Mouse (Mus musculus) cerebellum, postnatal 4 days (tissue): ENCODE results near the gene Vrk3.
A peak's percentile ranks its signal among the peaks of the same experiment; 100 is the strongest.
"Not testable (repeated sequence)": the region's sequence is repeated elsewhere in the genome, so short reads cannot be mapped to it uniquely, and the experiment has no call there.

Source experiments
- DNase-seq, 2 experiments: peaks; one replicate each; pipeline ENCODE4 v3.0.0; 2022; ENCODE audit warnings: low spot score in 2 of 2, mixed read lengths in 1 of 2

The Vrk3 gene

GRCm38 (mm10) chr7:44748101-44749044 is at the start of gene Vrk3:
Gene Vrk3 (plus strand): TSS chr7:44748413.
- DNase-seq: peak; percentile 80 to 92

- DNase-seq: peak in 1 of 2 experiments; percentile 33
Measured at GRCm38 (mm10) chr7:44701921-44702320, 46.3 kb upstream of the Vrk3 start.

- no peak for DNase-seq
Measured at GRCm38 (mm10) chr7:44702985-44703384, 45.2 kb upstream of the Vrk3 start.

GRCm38 (mm10) chr7:44704363-44704762 is 43.9 kb upstream of the Vrk3 start:
- DNase-seq: peak; percentile 39 to 62

GRCm38 (mm10) chr7:44705086-44705485 is 43.1 kb upstream of the Vrk3 start:
- DNase-seq: no peak

GRCm38 (mm10) chr7:44706322-44706721 is 41.9 kb upstream of the Vrk3 start:
- no peak for DNase-seq

GRCm38 (mm10) chr7:44707169-44707675 is 41.0 kb upstream of the Vrk3 start:
- DNase-seq: no peak

GRCm38 (mm10) chr7:44708093-44708492 is 40.1 kb upstream of the Vrk3 start:
- not testable (repeated sequence) for DNase-seq

- no peak for DNase-seq
Measured at GRCm38 (mm10) chr7:44708574-44708973, 39.6 kb upstream of the Vrk3 start, which contains the start of gene Izumo2. Gene Izumo2 (plus strand): TSS chr7:44708742.

GRCm38 (mm10) chr7:44709881-44710280 is 38.3 kb upstream of the Vrk3 start:
- no peak for DNase-seq

GRCm38 (mm10) chr7:44722058-44722457 is 26.2 kb upstream of the Vrk3 start:
- DNase-seq: no peak

- no peak for DNase-seq
Measured at GRCm38 (mm10) chr7:44724316-44724715, 23.9 kb upstream of the Vrk3 start.

- no peak for DNase-seq
Measured at GRCm38 (mm10) chr7:44726343-44726742, 21.9 kb upstream of the Vrk3 start.

GRCm38 (mm10) chr7:44727151-44727550 is 21.1 kb upstream of the Vrk3 start:
- DNase-seq: no peak

GRCm38 (mm10) chr7:44728082-44728975 is 19.9 kb upstream of the Vrk3 start:
- DNase-seq: no peak

GRCm38 (mm10) chr7:44733723-44734122 is 14.5 kb upstream of the Vrk3 start:
- DNase-seq: no peak

GRCm38 (mm10) chr7:44741361-44741760 is 6.9 kb upstream of the Vrk3 start:
- DNase-seq: no peak

- DNase-seq: no peak
Measured at GRCm38 (mm10) chr7:44744270-44744669, 3.9 kb upstream of the Vrk3 start.

- DNase-seq: peak; percentile 43 to 72
Measured at GRCm38 (mm10) chr7:44745076-44745475, 3.1 kb upstream of the Vrk3 start.

- no peak for DNase-seq
Measured at GRCm38 (mm10) chr7:44747115-44747514, 1.1 kb upstream of the Vrk3 start.

- DNase-seq: not testable (repeated sequence)
Measured at GRCm38 (mm10) chr7:44750950-44751349, 2.7 kb downstream of the Vrk3 start, which contains the start of gene Zfp473. Gene Zfp473 (minus strand): TSS chr7:44751050.

GRCm38 (mm10) chr7:44757164-44757563 is 9.0 kb downstream of the Vrk3 start:
- no peak for DNase-seq
